Mouse (Mus musculus) ZHBTc4 (cell line): ENCODE data around the gene Kcnip1.

Experiments
- DNase-seq: peaks from one replicate; pipeline ENCODE4 v3.0.0-alpha.2; 2011; ENCODE audit warnings: low read depth, low spot score

Gene Kcnip1

DNA sequence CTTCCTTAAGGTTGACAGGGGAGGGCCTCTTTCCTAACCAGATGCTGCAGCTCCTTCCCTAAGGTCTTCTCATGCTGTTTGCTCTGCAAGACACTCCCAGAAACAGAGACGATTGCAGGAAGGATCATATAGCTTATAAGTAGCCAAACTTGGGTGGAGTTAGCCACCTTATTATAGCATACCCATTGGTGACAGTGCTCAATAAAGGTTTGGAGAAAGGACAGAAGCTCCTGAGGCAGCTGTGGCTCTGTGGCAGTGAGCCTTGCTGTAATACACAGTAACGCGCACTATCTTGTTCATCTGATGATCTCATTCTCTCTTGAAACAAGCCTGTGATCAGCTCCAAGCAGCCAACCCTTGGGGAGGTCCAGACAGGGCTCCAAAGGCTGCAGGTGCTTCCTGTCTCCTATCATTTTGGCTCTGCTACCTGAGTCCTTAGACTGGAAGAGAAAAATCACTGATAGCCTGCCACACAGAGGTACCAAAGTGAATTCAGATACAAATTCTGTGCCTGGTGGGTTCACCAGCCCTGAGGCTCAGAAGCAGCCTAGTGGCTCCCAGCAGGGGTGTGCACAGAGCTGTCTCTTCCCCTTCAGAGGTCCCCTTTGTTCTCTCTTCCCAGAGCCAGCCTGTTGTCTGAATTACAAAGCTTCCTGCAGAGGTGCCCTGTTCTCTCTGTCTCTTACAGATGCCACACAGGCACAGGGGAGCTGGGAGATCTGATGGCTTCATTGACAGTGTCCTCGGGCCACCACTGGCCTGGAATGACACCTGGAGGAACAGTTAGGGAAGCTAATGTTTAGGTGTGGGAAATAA, 84.4 kb downstream of the Kcnip1 start:
- DNase-seq = peak; percentile 53

DNA sequence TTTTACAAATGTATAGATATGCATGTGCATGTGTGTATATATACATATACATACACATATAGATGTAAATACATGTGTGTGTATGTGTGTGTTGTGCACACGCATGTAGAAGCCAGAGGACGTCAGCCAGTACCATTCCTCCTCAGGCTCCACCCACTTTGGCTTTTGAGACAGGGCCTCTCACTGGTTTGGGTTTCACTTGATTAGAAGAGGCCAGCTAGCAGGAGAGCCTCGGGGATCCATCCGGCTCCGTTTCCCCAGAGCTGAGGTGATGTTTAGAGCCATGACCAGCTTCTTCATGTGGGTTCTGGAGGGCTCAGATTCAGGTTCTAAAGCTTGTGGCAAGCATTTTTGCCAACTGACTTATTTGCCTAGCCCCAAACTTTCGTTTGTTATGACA, 89.5 kb downstream of the Kcnip1 start:
- no peak for DNase-seq

DNA sequence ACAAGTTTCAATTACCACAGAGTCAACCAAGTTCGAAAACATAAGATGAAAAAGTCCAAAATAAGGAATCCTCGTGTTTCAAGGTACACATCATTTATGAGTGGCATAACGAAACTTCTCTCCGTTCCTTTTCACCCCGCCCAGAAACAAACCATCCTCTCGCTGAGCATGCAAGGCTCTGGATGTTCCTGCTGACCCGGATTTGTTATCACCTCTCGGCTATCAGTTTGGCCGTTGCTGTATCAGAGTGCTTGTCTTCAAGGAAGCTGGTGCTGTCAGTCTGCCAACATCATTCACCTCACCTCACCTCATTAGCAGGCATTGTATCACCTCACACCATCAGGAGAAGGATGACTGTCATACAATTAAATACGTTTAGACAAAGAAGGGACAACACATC, 90.6 kb downstream of the Kcnip1 start:
- no peak for DNase-seq

DNA sequence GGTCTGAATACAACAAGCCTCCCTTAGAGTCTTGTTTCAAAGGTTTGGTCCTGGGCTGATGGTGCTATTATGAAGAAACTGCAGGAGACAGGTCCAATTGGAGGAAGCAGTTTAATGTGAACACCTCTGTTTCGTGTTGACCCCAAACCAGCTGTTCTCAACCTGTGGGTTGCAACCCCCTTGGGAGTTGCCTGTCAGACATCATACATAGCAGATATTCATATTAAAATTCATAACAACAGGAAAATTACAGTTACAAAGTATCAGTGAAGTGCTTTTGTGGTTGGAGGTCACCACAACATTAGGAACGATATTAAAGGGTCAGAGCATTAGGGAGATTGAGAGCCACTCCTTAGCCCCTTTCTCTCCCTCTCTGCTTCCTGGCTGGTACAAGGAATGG, 91.2 kb downstream of the Kcnip1 start:
- no peak for DNase-seq

DNA sequence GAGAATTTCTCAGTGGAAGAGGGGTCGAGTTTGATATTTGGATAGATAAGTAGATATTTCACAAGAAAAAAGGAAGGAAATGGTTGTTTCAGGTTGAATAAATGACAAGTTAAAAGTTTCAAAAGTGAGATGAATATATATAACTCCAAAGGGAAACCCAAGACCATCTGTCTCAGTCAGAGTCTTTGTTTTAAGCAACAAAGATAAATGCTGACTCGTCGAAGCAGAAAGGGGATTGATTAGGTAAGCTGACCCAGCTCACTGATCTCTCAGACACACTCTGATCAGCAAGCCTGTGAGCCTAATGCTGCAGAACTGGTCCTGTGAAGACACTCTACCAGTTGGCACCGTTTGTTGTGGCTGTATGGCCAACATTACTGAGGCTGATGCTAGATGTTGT, 101.9 kb downstream of the Kcnip1 start:
- DNase-seq = no peak

- DNase-seq = no peak
Measured at GRCm38 (mm10) chr11:33890382-33890781, 102.6 kb downstream of the Kcnip1 start.

- no peak for DNase-seq
Measured at GRCm38 (mm10) chr11:33887660-33888059, 105.3 kb downstream of the Kcnip1 start.

DNA sequence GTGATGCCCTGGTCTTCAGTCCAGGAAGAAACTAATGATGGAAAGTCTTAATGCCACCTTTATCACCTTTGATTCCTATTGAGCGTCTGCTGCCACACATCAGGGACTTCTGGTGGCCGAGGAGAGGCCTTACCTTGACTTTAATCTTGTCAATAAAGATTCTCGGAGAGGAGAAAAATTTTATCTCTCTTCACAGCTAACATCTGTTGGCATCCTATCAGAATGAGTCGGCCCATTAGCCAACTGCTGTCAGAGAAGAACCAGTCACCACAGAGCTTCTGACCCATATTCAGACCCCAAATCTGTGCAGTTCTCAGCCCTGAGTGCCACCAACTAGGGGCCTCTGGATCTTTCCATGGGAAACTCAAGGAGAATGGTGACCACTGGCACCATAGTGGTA, 107.0 kb downstream of the Kcnip1 start:
- DNase-seq = no peak

GRCm38 (mm10) chr11:33882731-33883328, 110.1 kb downstream of the Kcnip1 start:
- no peak for DNase-seq

- DNase-seq = no peak
Measured at GRCm38 (mm10) chr11:33874925-33875324, 118.0 kb downstream of the Kcnip1 start.

DNA sequence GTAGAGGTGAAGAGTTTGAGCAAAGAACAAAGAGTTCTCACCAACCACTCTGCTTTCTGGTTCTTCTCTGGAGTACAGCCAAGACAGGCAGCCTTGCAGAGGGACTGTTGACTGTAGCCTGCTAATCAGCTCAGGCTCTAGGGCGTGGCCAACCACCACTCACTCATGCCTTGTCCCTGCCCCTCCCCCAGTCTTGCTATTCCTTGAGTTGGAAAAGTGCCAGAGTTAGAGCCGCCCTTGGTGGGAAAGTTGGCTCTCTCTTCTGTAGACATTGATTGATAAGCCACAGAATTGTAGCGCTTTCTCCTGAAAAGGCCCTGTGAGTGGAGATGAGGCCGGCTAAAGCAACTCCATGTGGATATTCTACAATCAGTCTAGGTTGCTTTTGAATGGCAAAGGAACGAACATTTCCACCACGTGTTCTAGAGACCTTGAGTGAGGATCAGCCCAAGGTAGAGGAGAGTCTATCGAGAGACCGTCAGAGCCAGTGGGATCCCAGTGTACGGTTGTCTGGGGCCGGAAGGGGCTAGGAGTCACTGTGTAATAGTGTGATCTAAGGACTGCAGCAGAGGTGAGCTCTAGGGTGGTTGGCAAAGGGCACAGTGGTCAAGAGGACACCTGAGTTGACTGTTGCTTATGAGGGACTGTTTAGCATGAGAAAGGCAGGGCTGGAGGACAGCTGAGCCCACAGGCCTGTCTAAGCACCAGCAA, 119.7 kb downstream of the Kcnip1 start:
- DNase-seq = peak; percentile 62

DNA sequence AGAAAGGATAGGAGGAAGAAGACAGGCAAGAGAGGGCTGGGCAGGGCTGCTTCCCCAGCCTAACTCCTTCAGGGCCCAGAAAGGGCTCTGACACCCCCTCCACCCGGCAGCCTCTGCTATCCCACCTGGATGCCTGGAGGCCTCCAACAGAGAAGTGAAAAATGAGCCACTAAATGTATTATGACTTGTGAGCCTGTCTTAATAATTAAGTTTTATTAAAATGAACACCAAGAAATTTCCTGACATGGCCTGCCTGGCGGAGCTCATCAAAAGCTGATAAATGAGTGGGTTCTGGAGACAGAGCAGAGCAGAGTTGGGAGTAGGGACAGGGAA, 120.3 kb downstream of the Kcnip1 start:
- no peak for DNase-seq

- peak; percentile 50 for DNase-seq
Measured at GRCm38 (mm10) chr11:33871998-33872715, 120.8 kb downstream of the Kcnip1 start.

DNA sequence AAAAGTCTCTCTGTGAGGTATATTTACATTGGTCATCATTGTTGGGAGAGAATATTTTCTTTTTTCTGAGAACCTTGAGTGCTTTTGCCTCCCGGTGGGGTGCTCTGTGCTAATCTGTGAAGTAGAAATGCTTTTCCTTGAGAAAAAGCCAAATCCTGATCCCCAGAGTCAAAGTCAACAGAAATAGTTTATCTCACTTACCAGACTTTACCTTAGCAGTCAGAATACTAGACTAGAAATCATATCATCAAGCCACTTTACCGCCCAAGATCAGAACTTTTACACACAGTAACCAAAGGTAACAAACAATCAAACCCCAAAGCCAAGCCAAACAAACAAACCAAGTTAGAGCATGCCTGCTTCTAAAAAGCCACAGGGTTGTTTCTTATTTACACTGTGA, 122.7 kb downstream of the Kcnip1 start:
- no peak for DNase-seq

- no peak for DNase-seq
Measured at GRCm38 (mm10) chr11:33869559-33869958, 123.4 kb downstream of the Kcnip1 start.

- DNase-seq = no peak
Measured at GRCm38 (mm10) chr11:33866775-33867174, 126.2 kb downstream of the Kcnip1 start.

DNA sequence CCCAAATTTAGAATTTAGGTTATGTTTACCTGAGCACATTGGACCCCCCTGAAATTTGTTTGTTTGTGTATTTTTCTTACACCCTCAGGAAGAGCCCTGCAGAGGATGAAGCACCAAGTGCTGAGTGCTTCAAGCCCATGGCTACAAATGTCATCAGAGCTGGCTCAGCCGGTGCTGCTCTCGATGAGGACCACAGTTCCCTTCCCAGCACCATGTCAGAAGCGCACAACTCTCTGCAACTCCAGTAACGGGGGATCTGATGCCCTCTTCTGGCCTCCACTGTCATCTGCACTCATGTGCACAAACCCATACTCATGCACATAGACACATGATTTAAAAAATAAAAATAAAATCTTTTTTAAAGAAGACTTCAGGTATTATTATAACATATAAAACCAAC, 128.7 kb downstream of the Kcnip1 start:
- DNase-seq = no peak

GRCm38 (mm10) chr11:33861823-33862222, 131.1 kb downstream of the Kcnip1 start:
- no peak for DNase-seq

DNA sequence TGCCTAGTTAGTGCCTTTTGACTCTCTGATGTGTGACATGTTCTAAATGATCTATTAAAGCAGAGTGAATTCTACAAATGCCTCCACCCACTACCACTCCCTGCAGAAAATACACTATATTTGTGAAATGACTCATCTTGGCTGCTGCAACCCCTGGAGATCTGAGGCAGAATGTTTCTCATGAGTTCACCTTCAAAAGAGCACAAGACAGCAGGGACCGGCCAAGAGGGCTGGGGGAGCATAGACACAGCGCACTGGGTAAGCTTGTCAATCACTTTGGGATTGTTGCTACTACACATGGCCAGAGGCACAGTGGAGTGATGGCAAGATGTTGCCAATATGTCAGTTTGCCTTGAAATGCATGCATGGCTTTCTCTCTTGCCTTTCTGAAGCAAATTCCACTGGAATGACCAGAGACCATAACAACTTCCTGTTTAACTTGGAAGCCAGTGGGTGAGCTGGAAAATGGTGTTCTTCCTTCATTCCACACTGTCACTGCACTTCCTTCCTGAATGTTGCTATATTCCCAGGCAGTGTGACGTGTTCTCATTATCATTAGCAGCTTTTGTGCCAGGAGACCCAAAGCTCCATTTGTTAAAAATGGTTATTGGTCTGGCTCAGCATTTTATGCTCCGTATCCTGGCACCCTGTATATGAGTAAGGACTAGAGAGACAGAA, 131.9 kb downstream of the Kcnip1 start:
- DNase-seq = no peak

- no peak for DNase-seq
Measured at GRCm38 (mm10) chr11:33849614-33850013, 143.3 kb downstream of the Kcnip1 start.

DNA sequence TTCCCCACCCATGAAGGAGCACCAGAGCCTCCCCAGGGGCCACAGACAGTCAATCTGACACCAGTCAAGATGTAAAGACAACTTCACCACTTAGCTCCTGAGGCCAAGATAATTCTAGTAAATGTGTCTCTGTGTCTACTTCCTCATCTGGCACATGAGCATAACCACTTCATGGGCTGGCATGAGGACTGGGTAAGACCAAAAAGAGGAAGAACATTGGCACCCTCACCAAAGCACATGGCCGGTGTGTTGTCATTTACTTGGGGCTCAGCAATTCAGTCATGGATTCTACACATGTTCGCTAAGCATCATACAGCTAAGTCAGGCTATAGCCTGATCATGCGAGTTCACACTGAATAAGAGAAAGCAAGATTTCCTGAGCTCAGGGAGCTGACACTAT, 144.3 kb downstream of the Kcnip1 start:
- DNase-seq = no peak

DNA sequence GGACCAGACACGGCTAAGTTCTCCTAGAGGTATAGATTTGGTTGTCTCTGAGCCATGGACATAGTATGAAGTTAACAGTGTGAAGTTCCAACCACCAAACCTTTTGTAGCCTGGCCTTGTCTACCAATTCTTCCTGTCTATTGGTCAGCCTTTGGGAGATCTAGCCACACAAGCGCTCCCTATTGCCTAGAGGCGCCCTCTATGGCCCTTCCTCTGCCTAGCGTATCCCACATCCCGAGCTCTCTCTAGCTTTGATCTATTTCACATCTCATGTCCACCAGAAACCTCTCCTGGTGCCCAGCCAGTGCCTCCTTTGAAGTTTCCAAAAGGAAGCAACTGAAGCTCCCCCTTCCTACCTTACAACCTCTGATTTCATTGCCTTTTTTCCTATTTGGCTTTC, 147.0 kb downstream of the Kcnip1 start:
- DNase-seq = no peak
